Mouse (Mus musculus): Measurements from ENCODE around the gene Umodl1.

DNA sequence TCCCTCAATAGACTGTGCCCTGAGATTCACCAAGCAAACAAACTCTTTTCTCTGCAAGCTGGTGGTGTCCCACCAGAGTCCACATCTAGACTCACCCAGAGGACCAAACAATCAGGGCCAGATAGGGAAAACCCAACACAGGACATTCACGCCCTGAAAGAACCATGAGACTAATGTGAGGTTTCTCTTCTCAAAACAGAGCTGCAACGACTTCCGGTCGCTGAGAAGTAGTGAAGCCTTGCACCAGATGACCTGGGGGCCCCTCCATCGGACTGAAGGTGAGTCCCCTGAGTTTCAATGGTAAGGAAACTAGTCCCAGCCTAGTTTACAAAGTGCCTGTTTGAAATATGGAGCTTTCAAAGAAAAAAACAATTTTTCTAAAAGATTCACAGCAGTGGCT lies 48.2 kb downstream of the Umodl1 start:
- TF ChIP-seq POLR2A (IDR thresholded peaks at IDR 0.05; ENCODE audit: borderline replicate concordance, extremely low read depth, insufficient read depth, insufficient read length, poor library complexity, severe bottlenecking) (no peak), CTCF (IDR thresholded peaks at IDR 0.05; ENCODE audit: borderline replicate concordance, extremely low read depth, insufficient read depth, insufficient read length) (no peak)
